ENCODE assay signal across 26 mouse cellular contexts in the genomic region with DNA sequence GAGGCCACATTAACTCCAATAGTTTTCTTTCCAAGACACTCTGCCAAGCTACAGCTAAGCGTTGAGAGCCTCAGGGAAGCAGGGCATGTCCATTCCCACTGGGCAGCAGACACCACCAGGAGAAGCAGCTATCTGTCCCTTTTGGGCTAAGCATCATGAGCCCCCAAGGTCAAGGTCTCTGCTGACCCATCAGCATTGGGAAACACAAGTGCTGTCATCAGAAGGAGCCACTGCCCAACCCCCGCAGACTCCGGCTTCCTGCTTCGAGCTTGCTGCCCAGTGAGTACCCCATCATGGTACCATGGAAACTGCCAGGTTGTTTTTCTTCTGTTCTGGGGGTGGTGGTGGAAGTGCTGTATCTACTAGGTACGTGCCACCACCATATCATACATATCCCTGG.
"Had no signal": no experiment of that assay in that cellular context is flagged by ENCODE, and none has a peak within 500 bp of the region (broad histone marks: within the 10 kb centered on the region; RNA-seq: fewer than 3 reads in every experiment).

No protein-coding gene starts in this region.

- H3K9ac ChIP-seq: heart, embryonic 12.5 days; hindbrain, embryonic 12.5 days; hindbrain, embryonic 14.5 days; limb, embryonic 12.5 days; liver, embryonic 13.5 days; liver, embryonic 15.5 days had no signal

- DNase-seq: gastrocnemius, adult 2 months; gastrocnemius, postnatal 10 days; gastrocnemius, postnatal 25 days; heart, adult 18-20 months; heart, postnatal 10 days; heart, postnatal 4 days; kidney, adult 11 months; kidney, adult 2 months; kidney, postnatal 10 days; kidney, postnatal 25 days; kidney, postnatal 4 days; liver; liver, embryonic 13.5 days had no signal

- ATAC-seq: hindbrain, postnatal 0 days; intestine, embryonic 16.5 days had no signal

- H3K9me3 ChIP-seq: heart, embryonic 10.5 days; heart, embryonic 12.5 days; hindbrain, embryonic 10.5 days; hindbrain, embryonic 12.5 days; limb, embryonic 10.5 days; limb, embryonic 12.5 days; liver, embryonic 13.5 days; liver, embryonic 15.5 days had no signal

- H3K4me3 ChIP-seq: gastrocnemius, adult 2 months; heart, embryonic 10.5 days; heart, embryonic 12.5 days; hindbrain, embryonic 10.5 days; hindbrain, embryonic 12.5 days; layer of hippocampus, adult 2 months; left cerebral cortex, adult 2 months; limb, embryonic 10.5 days; limb, embryonic 12.5 days; liver, embryonic 13.5 days; liver, embryonic 15.5 days had no signal

- H3K27me3 ChIP-seq: hindbrain, embryonic 12.5 days had no signal

- H3K36me3 ChIP-seq: heart, embryonic 10.5 days; heart, embryonic 12.5 days; hindbrain, embryonic 10.5 days; hindbrain, embryonic 12.5 days; limb, embryonic 10.5 days; limb, embryonic 12.5 days; liver, embryonic 13.5 days; liver, embryonic 15.5 days had no signal

- H3K4me2 ChIP-seq: heart, embryonic 12.5 days; hindbrain, embryonic 12.5 days; hindbrain, embryonic 14.5 days; limb, embryonic 12.5 days; liver, embryonic 11.5 days; liver, embryonic 13.5 days; liver, embryonic 15.5 days had no signal

- H3K27ac ChIP-seq: gastrocnemius, adult 2 months; heart, embryonic 10.5 days; hindbrain, embryonic 10.5 days; hindbrain, embryonic 12.5 days; hindbrain, embryonic 14.5 days; hindbrain, postnatal 0 days; layer of hippocampus, adult 2 months; left cerebral cortex, adult 2 months; limb, embryonic 10.5 days; limb, embryonic 12.5 days; liver, embryonic 13.5 days; liver, embryonic 15.5 days had no signal
